Mouse (Mus musculus) inflammation-experienced regulatory T-cells (primary cell): Measurements from ENCODE around the gene Ccdc173. TPM values are rescaled to one million over a fixed set of nuclear protein-coding genes. Genes with fewer than 3 reads are reported as not detected.

ENCODE experiments used
- polyA plus RNA-seq, 2 experiments: library from polyadenylated mRNA; unstranded; fragments of 100-300 nt; shearing (Covaris generic); gene quantifications; one replicate each; pipeline ENCODE4 v1.2.1; 2017

The Ccdc173 gene
- polyA plus RNA-seq = 1 to 10 TPM; 3.9 to 4.2 TPM

DNA sequence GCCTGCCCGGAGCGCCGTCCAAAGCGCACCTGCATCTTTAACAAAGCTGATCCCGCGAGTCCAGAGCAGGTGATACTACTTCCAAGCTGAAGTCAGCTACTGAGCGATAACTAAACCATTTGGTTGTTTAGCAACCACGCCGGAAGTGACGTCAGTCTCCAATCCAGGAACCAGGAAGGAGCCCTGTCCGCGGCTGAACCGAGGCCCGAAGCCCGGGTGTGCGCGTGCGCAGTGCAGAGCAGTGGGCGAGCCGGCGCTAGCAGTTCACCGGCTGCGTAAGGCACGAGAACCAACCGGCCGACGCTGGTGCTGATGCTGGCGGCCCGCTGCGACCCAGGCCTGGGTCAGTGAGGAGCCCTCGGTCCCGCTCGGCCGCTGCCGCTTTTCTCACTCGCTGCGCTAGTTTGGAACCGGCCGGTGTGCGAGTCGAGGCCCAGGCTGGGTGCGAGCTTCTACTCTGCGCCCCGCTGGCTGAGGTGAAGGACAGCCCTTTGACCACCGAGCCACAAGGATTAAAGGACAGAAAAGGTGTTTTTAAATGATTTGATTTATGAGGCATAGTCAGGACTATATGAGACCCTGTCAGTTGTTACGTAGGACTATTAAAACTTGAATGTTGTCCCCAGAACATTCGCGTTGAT, at the start of gene Ccdc173, which contains the start of gene Phospho2:
Ccdc173 (minus strand) TSS at position 147 of the 641 bp plus-strand sequence.
Phospho2 (plus strand) TSS at position 195 of the 641 bp plus-strand sequence.

DNA sequence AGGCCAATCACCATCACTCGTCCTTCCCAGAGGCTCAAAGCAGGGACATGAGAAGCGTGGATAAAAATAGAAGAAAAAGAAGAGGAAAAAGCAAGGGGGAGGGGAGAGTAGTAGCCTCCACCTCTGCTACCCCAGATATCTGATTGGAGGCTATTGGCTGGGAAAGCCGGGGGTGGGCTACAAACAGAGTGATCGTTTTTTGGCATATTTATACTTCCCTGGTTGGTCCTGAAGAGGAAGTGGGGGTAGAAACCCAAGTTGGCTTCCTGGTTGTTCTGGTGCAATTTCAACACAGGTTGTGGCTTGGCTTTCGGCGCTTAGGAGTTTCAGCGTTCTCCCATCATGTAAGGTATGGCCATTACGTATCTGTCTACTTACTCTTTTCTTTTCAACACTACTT, 32.3 kb upstream of the Ccdc173 start, which contains the start of gene Klhl23:
Klhl23 (plus strand) TSS at position 234 of the 400 bp plus-strand sequence.

DNA sequence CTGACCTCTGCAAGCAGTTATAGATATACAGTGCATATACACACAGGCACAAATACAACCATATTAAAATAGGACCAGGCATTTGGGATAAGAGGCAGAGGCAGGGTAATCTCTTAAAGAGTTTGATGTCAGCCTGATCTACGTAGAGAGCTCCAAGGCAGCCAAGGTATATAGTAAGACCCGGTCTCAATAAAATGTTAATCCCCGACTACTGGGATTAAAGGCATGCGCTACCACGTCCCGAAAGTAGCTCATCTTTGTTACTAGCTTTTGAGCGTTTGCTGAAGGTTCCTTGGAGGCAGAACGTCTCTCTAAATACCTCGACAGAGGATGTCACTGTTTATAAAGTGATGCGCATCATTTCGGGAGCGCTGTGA, 67.1 kb downstream of the Ccdc173 start, which contains the start of gene Ppig:
Ppig (plus strand) TSS at position 273 of the 377 bp plus-strand sequence.

DNA sequence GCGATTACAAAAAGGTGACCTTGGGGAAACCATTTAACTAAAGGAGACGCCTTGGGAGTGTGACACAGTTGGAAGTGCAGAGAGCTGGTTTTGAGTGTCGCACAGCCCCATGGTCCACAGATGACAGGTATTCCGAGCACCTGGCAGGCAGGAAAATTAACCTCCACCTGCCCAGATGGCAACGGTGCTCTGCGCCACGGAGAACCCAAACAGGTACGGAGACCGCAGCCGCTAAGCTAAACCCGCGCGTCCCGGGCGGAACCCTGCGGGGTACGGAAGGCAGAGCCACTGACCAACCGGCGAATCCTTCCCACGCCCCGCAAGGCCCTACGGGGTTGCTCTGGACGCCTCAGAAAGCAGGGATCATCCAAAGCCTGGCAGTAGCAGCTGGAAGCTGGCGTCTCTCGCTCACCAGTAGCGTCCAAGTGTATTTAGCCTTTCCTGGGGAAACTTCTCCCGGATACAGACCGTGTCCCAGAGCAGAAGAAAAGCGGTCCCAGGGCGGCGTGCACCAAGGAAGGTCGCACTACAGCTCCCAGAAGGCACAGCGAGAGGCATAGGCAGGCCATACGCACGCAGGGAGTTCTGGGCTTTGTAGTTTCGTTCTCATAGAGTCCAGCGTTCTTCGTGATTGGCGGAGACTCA, 76.3 kb downstream of the Ccdc173 start, which contains the start of gene Fastkd1:
Fastkd1 (minus strand) TSS at position 536 of the 645 bp plus-strand sequence.

Other genes with a start within 250 kb of the Ccdc173 start
- gene Lrp2, start 203.5 kb downstream of the Ccdc173 start, polyA plus RNA-seq = under 1 TPM; 0.48 to 0.51 TPM
- 1 to 10 TPM in 1 of 2 experiments, under 1 TPM in 1; 0.54 to 4.5 TPM for gene Bbs5, start 142.4 kb downstream of the Ccdc173 start, polyA plus RNA-seq
- under 1 TPM in 1 of 2 experiments, not detected in 1; 0.06 TPM for gene Klhl41, start 119.5 kb downstream of the Ccdc173 start, polyA plus RNA-seq
- gene Fastkd1, start 76.1 kb downstream of the Ccdc173 start, polyA plus RNA-seq = 10 to 100 TPM in 1 of 2 experiments, 1 to 10 TPM in 1; 9.8 to 14.3 TPM
- 100 to 1,000 TPM; 183 to 197 TPM for gene Ppig, start 67.0 kb downstream of the Ccdc173 start, polyA plus RNA-seq
- 10 to 100 TPM; 43.5 to 44.2 TPM for gene Phospho2, start within 50 bp of the Ccdc173 start, polyA plus RNA-seq
- under 1 TPM in 1 of 2 experiments, not detected in 1; 0.45 TPM for gene Klhl23, start 32.4 kb upstream of the Ccdc173 start, polyA plus RNA-seq
- 100 to 1,000 TPM; 346 to 364 TPM for gene Ssb, start 72.0 kb upstream of the Ccdc173 start, polyA plus RNA-seq
- 10 to 100 TPM; 28.1 to 32.3 TPM for gene Mettl5, start 96.0 kb upstream of the Ccdc173 start, polyA plus RNA-seq
- 10 to 100 TPM; 19.5 to 24.8 TPM for gene Ubr3, start 107.7 kb upstream of the Ccdc173 start, polyA plus RNA-seq
- 10 to 100 TPM in 1 of 2 experiments, 1 to 10 TPM in 1; 9.3 to 22.8 TPM for gene Myo3b, start 249.6 kb upstream of the Ccdc173 start, polyA plus RNA-seq